Mouse (Mus musculus) kidney, adult 2 months (tissue): ENCODE data around the gene Psme3. TPM values are rescaled to one million over a fixed set of nuclear protein-coding genes. Genes with fewer than 3 reads are reported as not detected.

ENCODE experiments used
- DNase-seq: peaks from one replicate; pipeline ENCODE4 v3.0.0; 2021
- H3K27ac ChIP-seq: fragments of 200-500 bp; 2 replicates; pipeline ENCODE4 v1.5.1; 2012; ENCODE audit warnings: low read depth, low read length, control low read depth, inconsistent platforms; ENCODE audit not compliant: insufficient read depth
- H3K27me3 ChIP-seq: fragments of 200-500 bp; replicated peaks from 2 replicates; pipeline ENCODE4 v1.6.1; 2012; ENCODE audit warnings: mild to moderate bottlenecking, moderate library complexity, low read length, inconsistent platforms; ENCODE audit not compliant: control insufficient read depth, insufficient read depth
- H3K36me3 ChIP-seq: fragments of 200-500 bp; 2 replicates; pipeline ENCODE4 v1.6.1; 2012; ENCODE audit warnings: mild to moderate bottlenecking, moderate library complexity, low read length, inconsistent platforms; ENCODE audit not compliant: control insufficient read depth, insufficient read depth
- H3K4me1 ChIP-seq: fragments of 200-500 bp; 2 replicates; pipeline ENCODE4 v1.6.1; 2011; ENCODE audit warnings: low read length; ENCODE audit not compliant: control insufficient read depth, insufficient read depth
- H3K4me3 ChIP-seq: fragments of 200-500 bp; 2 replicates; pipeline ENCODE4 v1.5.1; 2011; ENCODE audit warnings: mild to moderate bottlenecking, low read depth, low read length, control low read depth; ENCODE audit not compliant: insufficient read depth
- CTCF ChIP-seq: fragments of 200-500 bp; conservative IDR thresholded peaks from 2 replicates; pipeline ENCODE4 v1.5.1; 2011; ENCODE audit warnings: low read depth, mild to moderate bottlenecking, control low read depth, low read length, moderate library complexity, mixed read lengths; ENCODE audit not compliant: insufficient read depth, insufficient read length
- POLR2A ChIP-seq: fragments of 200-500 bp; IDR thresholded peaks from one replicate; pipeline ENCODE4 v1.6.1; 2011; ENCODE audit warnings: low read depth, low read length, control low read depth
- WGBS: fragments of 180-500 bp; shearing (Covaris S2); methylation state at CpG from one replicate; pipeline ENCODE4 v1.1.7; 2018; 5-methylcytosine and 5-hydroxymethylcytosine counted together
- polyA plus RNA-seq: library from polyadenylated mRNA; depleted of rRNA; stranded (reverse); fragments of >200 nt; gene quantifications from 2 replicates; pipeline ENCODE4 v1.2.3, GENCODE M21; 2012; rRNA removed

Psme3 gene
- 61.6 and 75.5 TPM in 2 replicates for polyA plus RNA-seq

- WGBS = under 1% methylated on average over 62 of the region's 62 CpGs
- peak; percentile 96 for DNase-seq
- Histone ChIP-seq H3K36me3 (peaks cover 6% of the 10 kb centered on the region), H3K4me1 (no peaks in the 10 kb centered on the region; the same call in 1 of the 2 replicates), H3K4me3 (peak within 1 kb of the TSS; percentile 88), H3K27ac (peak within 1 kb of the TSS; percentile 90), H3K27me3 (no peaks in the 10 kb centered on the region)
- TF ChIP-seq CTCF = no peak
- TF ChIP-seq POLR2A = peak; percentile 65
Observed at GRCm38 (mm10) chr11:101315665-101316500, at the start of gene Psme3. Gene Psme3 (plus strand): TSS chr11:101316213.

GRCm38 (mm10) chr11:101269577-101270116 is 46.4 kb upstream of the Psme3 start:
- H3K27me3 ChIP-seq = no peaks in the 10 kb centered on the region
- no peak for DNase-seq
- TF ChIP-seq CTCF = no peak
- TF ChIP-seq POLR2A = no peak
- H3K4me3 ChIP-seq = no peak overlapping the region
- no peaks in the 10 kb centered on the region; the same call in 1 of the 2 replicates for H3K4me1 ChIP-seq
- H3K36me3 ChIP-seq = peaks cover 3% of the 10 kb centered on the region; the same call in 1 of the 2 replicates
- 0 out of 2 replicates have a peak overlapping the region, but pooled peaks have one; percentile 32 for H3K27ac ChIP-seq
- 43% methylated on average over 10 of the region's 10 CpGs for WGBS

GRCm38 (mm10) chr11:101272446-101272845 is 43.6 kb upstream of the Psme3 start:
- WGBS = 77% methylated on average over 3 of the region's 3 CpGs
- Histone ChIP-seq H3K27ac (no peak overlapping the region), H3K4me1 (peaks cover 19% of the 10 kb centered on the region), H3K36me3 (no peaks in the 10 kb centered on the region; the same call in 1 of the 2 replicates), H3K27me3 (no peaks in the 10 kb centered on the region), H3K4me3 (no peak overlapping the region)
- TF ChIP-seq POLR2A (no peak), CTCF (no peak)
- DNase-seq = no peak

GRCm38 (mm10) chr11:101275309-101275708 is 40.7 kb upstream of the Psme3 start:
- no peak overlapping the region for H3K4me3 ChIP-seq
- H3K27ac ChIP-seq = peak overlapping the region; percentile 58
- H3K4me1 ChIP-seq = peaks cover 21% of the 10 kb centered on the region
- WGBS = 69% methylated on average over 4 of the region's 4 CpGs
- no peak for DNase-seq
- no peaks in the 10 kb centered on the region; the same call in 1 of the 2 replicates for H3K36me3 ChIP-seq
- TF ChIP-seq CTCF (no peak), POLR2A (no peak)
- H3K27me3 ChIP-seq = no peaks in the 10 kb centered on the region

- peak overlapping the region; percentile 89 for H3K27ac ChIP-seq
- 44% methylated on average over 27 of the region's 27 CpGs for WGBS
- H3K4me3 ChIP-seq = no peak overlapping the region
Observed at GRCm38 (mm10) chr11:101276319-101277070, 39.5 kb upstream of the Psme3 start.

GRCm38 (mm10) chr11:101277381-101278222 is 38.4 kb upstream of the Psme3 start:
- Histone ChIP-seq H3K4me1 (peaks cover 25% of the 10 kb centered on the region), H3K27me3 (no peaks in the 10 kb centered on the region), H3K4me3 (peak overlapping the region; percentile 77), H3K27ac (peak overlapping the region; percentile 89), H3K36me3 (no peaks in the 10 kb centered on the region; the same call in 1 of the 2 replicates)
- no peak for TF ChIP-seq CTCF
- TF ChIP-seq POLR2A = no peak
- 21% methylated on average over 12 of the region's 12 CpGs for WGBS
- peak; percentile 96 for DNase-seq

More at GRCm38 (mm10) chr11:101276319-101277070, 39.5 kb upstream of the Psme3 start:
- Histone ChIP-seq H3K27me3 (no peaks in the 10 kb centered on the region), H3K36me3 (no peaks in the 10 kb centered on the region; the same call in 1 of the 2 replicates), H3K4me1 (peaks cover 25% of the 10 kb centered on the region)
- no peak for TF ChIP-seq POLR2A
- TF ChIP-seq CTCF = no peak
- DNase-seq = peak; percentile 54
